ENCODE assay signal across 26 mouse cellular contexts in the genomic region with DNA sequence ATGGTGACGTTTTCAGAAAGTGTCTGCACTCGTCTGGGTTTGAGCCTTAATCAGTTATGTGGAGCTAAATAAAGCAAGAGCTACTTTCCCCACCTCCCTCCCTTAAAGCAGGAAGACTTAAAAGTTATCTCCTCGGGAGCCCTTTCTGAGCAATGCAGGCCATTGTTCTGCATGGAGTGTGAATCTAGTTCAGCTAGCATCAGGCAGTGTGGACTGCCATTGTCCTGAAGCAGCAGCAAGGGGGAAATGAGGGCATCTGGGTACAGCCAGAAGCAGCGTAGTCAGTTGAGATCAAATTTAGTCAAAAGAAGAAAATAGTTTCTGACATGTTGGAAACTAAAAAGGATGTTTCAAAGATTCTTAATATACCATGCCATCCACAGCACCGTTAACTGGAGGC. TPM values are rescaled to one million over a fixed set of nuclear protein-coding genes. Genes with fewer than 3 reads are reported as not detected.
DNase-seq lines count a peak whose midpoint lies in the region; ATAC-seq and TF ChIP-seq lines count a peak whose summit lies in the region.
"Had no signal": no experiment of that assay in that cellular context is flagged by ENCODE, and none has a peak within 500 bp of the region (broad histone marks: within the 10 kb centered on the region; RNA-seq: fewer than 3 reads in every experiment).

No protein-coding gene starts in this region.

- H3K27me3 ChIP-seq in embryonic facial prominence, embryonic 12.5 days: no peaks in the 10 kb centered on the region
- H3K27me3 ChIP-seq in embryonic facial prominence, embryonic 10.5 days (replicated peaks; ENCODE audit: low read depth, poor library complexity, severe bottlenecking): no peaks in the 10 kb centered on the region
- no peaks in the 10 kb centered on the region for H3K27me3 ChIP-seq in heart, embryonic 13.5 days (replicated peaks)
- no peaks in the 10 kb centered on the region for H3K27me3 ChIP-seq in midbrain, embryonic 14.5 days (ENCODE audit: control insufficient read depth, insufficient read depth, low read length)
- no peaks in the 10 kb centered on the region for H3K27me3 ChIP-seq in midbrain, embryonic 15.5 days (replicated peaks)
- H3K27me3 ChIP-seq: hindbrain, embryonic 15.5 days; intestine, embryonic 15.5 days; limb, embryonic 13.5 days; lung, embryonic 15.5 days; neural tube, embryonic 12.5 days had no signal

- 0 out of 2 replicates have a peak overlapping the region, but pooled peaks have one; percentile 18 for H3K27ac ChIP-seq in embryonic facial prominence, embryonic 12.5 days
- H3K27ac ChIP-seq in embryonic facial prominence, embryonic 10.5 days (replicated peaks): no peak overlapping the region
- H3K27ac ChIP-seq in heart, embryonic 13.5 days (replicated peaks): peak overlapping the region; percentile 75
- H3K27ac ChIP-seq in midbrain, embryonic 14.5 days (replicated peaks; ENCODE audit: low read depth, low read length): no peak overlapping the region
- no peak overlapping the region for H3K27ac ChIP-seq in midbrain, embryonic 15.5 days
- H3K27ac ChIP-seq in gastrocnemius, adult 2 months: no peak overlapping the region
- H3K27ac ChIP-seq: hindbrain, embryonic 15.5 days; intestine, embryonic 15.5 days; limb, embryonic 13.5 days; liver, embryonic 14.5 days; lung, embryonic 15.5 days; neural tube, embryonic 12.5 days had no signal

- H3K9me3 ChIP-seq in embryonic facial prominence, embryonic 12.5 days: no peaks in the 10 kb centered on the region
- no peaks in the 10 kb centered on the region for H3K9me3 ChIP-seq in embryonic facial prominence, embryonic 10.5 days
- H3K9me3 ChIP-seq in heart, embryonic 13.5 days: no peaks in the 10 kb centered on the region
- H3K9me3 ChIP-seq in midbrain, embryonic 14.5 days (ENCODE audit: control insufficient read depth, low read length): no peaks in the 10 kb centered on the region
- H3K9me3 ChIP-seq in midbrain, embryonic 15.5 days: no peaks in the 10 kb centered on the region
- H3K9me3 ChIP-seq: G1E; hindbrain, embryonic 15.5 days; intestine, embryonic 15.5 days; limb, embryonic 13.5 days; lung, embryonic 15.5 days; neural tube, embryonic 12.5 days had no signal

- no peak overlapping the region for H3K4me2 ChIP-seq in embryonic facial prominence, embryonic 12.5 days (replicated peaks)
- peak overlapping the region; percentile 20; the same call in 1 of the 2 replicates for H3K4me2 ChIP-seq in heart, embryonic 13.5 days
- H3K4me2 ChIP-seq in midbrain, embryonic 14.5 days (ENCODE audit: low read length): no peak overlapping the region
- no peak overlapping the region for H3K4me2 ChIP-seq in midbrain, embryonic 15.5 days
- H3K4me2 ChIP-seq: hindbrain, embryonic 15.5 days; intestine, embryonic 15.5 days; limb, embryonic 13.5 days; lung, embryonic 15.5 days; neural tube, embryonic 12.5 days had no signal

- no peaks in the 10 kb centered on the region for H3K36me3 ChIP-seq in embryonic facial prominence, embryonic 12.5 days
- peaks cover 8% of the 10 kb centered on the region for H3K36me3 ChIP-seq in embryonic facial prominence, embryonic 10.5 days (replicated peaks)
- H3K36me3 ChIP-seq in heart, embryonic 13.5 days: peaks cover 10% of the 10 kb centered on the region
- H3K36me3 ChIP-seq in midbrain, embryonic 14.5 days (ENCODE audit: control insufficient read depth, insufficient read depth, low read length): 0 out of 2 replicates have a peak, but pooled peaks cover 3% of the 10 kb centered on the region
- H3K36me3 ChIP-seq in midbrain, embryonic 15.5 days (replicated peaks): peaks cover 4% of the 10 kb centered on the region; the same call in 1 of the 2 replicates
- H3K36me3 ChIP-seq: hindbrain, embryonic 15.5 days; intestine, embryonic 15.5 days; neural tube, embryonic 12.5 days had no signal

- intact Hi-C loops in gastrocnemius, adult 2 months (cut with DNase I): no loop called here

- WGBS in embryonic facial prominence, embryonic 12.5 days: 33% methylated on average over 5 of the region's 5 CpGs
- WGBS in embryonic facial prominence, embryonic 10.5 days: 41% methylated on average over 5 of the region's 5 CpGs
- WGBS in heart, embryonic 13.5 days: 17% methylated on average over 5 of the region's 5 CpGs
- 17% methylated on average over 5 of the region's 5 CpGs for WGBS in midbrain, embryonic 14.5 days
- 26% methylated on average over 5 of the region's 5 CpGs for WGBS in midbrain, embryonic 15.5 days

- no peak for ATAC-seq in embryonic facial prominence, embryonic 12.5 days (ENCODE audit: insufficient number of reproducible peaks, insufficient read depth, low FRiP score, low TSS enrichment)
- ATAC-seq in heart, embryonic 13.5 days (ENCODE audit: extremely low read depth, insufficient number of reproducible peaks, low FRiP score, low TSS enrichment): no peak
- no peak for ATAC-seq in midbrain, embryonic 14.5 days (ENCODE audit: low FRiP score, low TSS enrichment)
- ATAC-seq in midbrain, embryonic 15.5 days (replicated peaks): no peak
- ATAC-seq: activated CD4-positive, CD25-positive, alpha-beta regulatory T cell, adult 4 months; intestine, embryonic 15.5 days had no signal

- no peak for TF ChIP-seq CTCF in gastrocnemius, adult 2 months (IDR thresholded peaks at IDR 0.05)

- H3K4me1 ChIP-seq in embryonic facial prominence, embryonic 12.5 days: no peaks in the 10 kb centered on the region
- H3K4me1 ChIP-seq in embryonic facial prominence, embryonic 10.5 days: peaks cover 7% of the 10 kb centered on the region
- H3K4me1 ChIP-seq in heart, embryonic 13.5 days: peaks cover 27% of the 10 kb centered on the region
- no peaks in the 10 kb centered on the region for H3K4me1 ChIP-seq in midbrain, embryonic 14.5 days (ENCODE audit: control insufficient read depth, insufficient read depth, low read length)
- no peaks in the 10 kb centered on the region for H3K4me1 ChIP-seq in midbrain, embryonic 15.5 days
- H3K4me1 ChIP-seq: hindbrain, embryonic 15.5 days; intestine, embryonic 15.5 days; limb, embryonic 13.5 days; lung, embryonic 15.5 days; neural tube, embryonic 12.5 days had no signal

- H3K9ac ChIP-seq in embryonic facial prominence, embryonic 12.5 days: no peak overlapping the region
- no peak overlapping the region for H3K9ac ChIP-seq in heart, embryonic 13.5 days
- no peak overlapping the region for H3K9ac ChIP-seq in midbrain, embryonic 14.5 days (replicated peaks; ENCODE audit: low read length)
- H3K9ac ChIP-seq in midbrain, embryonic 15.5 days: no peak overlapping the region
- H3K9ac ChIP-seq: hindbrain, embryonic 15.5 days; intestine, embryonic 15.5 days; limb, embryonic 13.5 days; liver, embryonic 14.5 days; lung, embryonic 15.5 days; neural tube, embryonic 12.5 days had no signal

- DNase-seq in embryonic facial prominence, embryonic 10.5 days (ENCODE audit: low spot score): no peak
- DNase-seq in heart, adult 18-20 months: no peak
- DNase-seq in midbrain, embryonic 14.5 days: peak; percentile 5
- DNase-seq in gastrocnemius, adult 2 months: no peak
- DNase-seq: adrenal gland, postnatal 14 days; cerebellum, adult 11-12 months; cerebellum, postnatal 14 days; gastrocnemius, postnatal 14 days; kidney, adult 9 months; kidney, postnatal 36 days; lung, postnatal 4 days; right cerebral cortex, postnatal 14 days; spleen, adult 18-20 months; thymus, postnatal 36 days had no signal

- H3K4me3 ChIP-seq in embryonic facial prominence, embryonic 12.5 days: no peak overlapping the region
- no peak overlapping the region for H3K4me3 ChIP-seq in embryonic facial prominence, embryonic 10.5 days
- H3K4me3 ChIP-seq in heart, embryonic 13.5 days: no peak overlapping the region
- H3K4me3 ChIP-seq in midbrain, embryonic 14.5 days (replicated peaks; ENCODE audit: low read depth, low read length): no peak overlapping the region
- H3K4me3 ChIP-seq in midbrain, embryonic 15.5 days: no peak overlapping the region
- H3K4me3 ChIP-seq in gastrocnemius, adult 2 months: no peak overlapping the region
- H3K4me3 ChIP-seq: hindbrain, embryonic 15.5 days; intestine, embryonic 15.5 days; limb, embryonic 13.5 days; lung, embryonic 15.5 days; neural tube, embryonic 12.5 days had no signal

RNA-seq across cellular contexts. Expression of a gene that starts 28.7 kb away (rescaled TPM):
- 6.6 and 7.0 TPM in 2 replicates for polyA plus RNA-seq in embryonic facial prominence, embryonic 12.5 days (2016; fragmentation: Nextera tagmentation; extraction: Ambion mirVana)
- 4.5 and 4.9 TPM in 2 replicates for polyA plus RNA-seq in embryonic facial prominence, embryonic 10.5 days (2016; fragmentation: Nextera tagmentation; extraction: Ambion mirVana)
- 2.8 and 3.7 TPM in 2 replicates for polyA plus RNA-seq in heart, embryonic 13.5 days (2015; fragmentation: Nextera tagmentation; extraction: Ambion mirVana)
- total RNA-seq in heart, adult 18-20 months (2021): 1 to 10 TPM; 4.2 to 6.5 TPM
- polyA plus RNA-seq in midbrain, embryonic 14.5 days (2014; fragmentation: Nextera tagmentation; extraction: Ambion mirVana): 14.7 and 19.9 TPM in 2 replicates
- polyA plus RNA-seq in midbrain, embryonic 15.5 days (2015; fragmentation: Nextera tagmentation; extraction: Ambion mirVana): 22.4 and 22.5 TPM in 2 replicates
- 1 to 10 TPM; 5.5 to 8.5 TPM for total RNA-seq in gastrocnemius, adult 2 months (2021)

RNA-seq across cellular contexts. Expression of a gene that starts 35.2 kb away (rescaled TPM):
- polyA plus RNA-seq in embryonic facial prominence, embryonic 12.5 days (2016; fragmentation: Nextera tagmentation; extraction: Ambion mirVana): not detected in 2 replicates
- polyA plus RNA-seq in embryonic facial prominence, embryonic 10.5 days (2016; fragmentation: Nextera tagmentation; extraction: Ambion mirVana): not detected in 2 replicates
- polyA plus RNA-seq in heart, embryonic 13.5 days (2015; fragmentation: Nextera tagmentation; extraction: Ambion mirVana): not detected in 2 replicates
- not detected for total RNA-seq in heart, adult 18-20 months (2021)
- not detected in 2 replicates for polyA plus RNA-seq in midbrain, embryonic 14.5 days (2014; fragmentation: Nextera tagmentation; extraction: Ambion mirVana)
- not detected in 2 replicates for polyA plus RNA-seq in midbrain, embryonic 15.5 days (2015; fragmentation: Nextera tagmentation; extraction: Ambion mirVana)
- not detected for total RNA-seq in gastrocnemius, adult 2 months (2021)
- total RNA-seq: adrenal gland, postnatal 14 days; gastrocnemius, postnatal 14 days had no signal
- polyA plus RNA-seq: activated CD4-positive, CD25-positive, alpha-beta regulatory T cell, adult 4 months; embryonic facial prominence, embryonic 11.5 days; G1E; hindbrain, embryonic 15.5 days; intestine, embryonic 15.5 days; limb, embryonic 13.5 days; liver, embryonic 14.5 days; lung, embryonic 15.5 days; neural tube, embryonic 12.5 days had no signal

RNA-seq across cellular contexts. Expression of a gene that starts 40.9 kb away (rescaled TPM):
- polyA plus RNA-seq in embryonic facial prominence, embryonic 12.5 days (2016; fragmentation: Nextera tagmentation; extraction: Ambion mirVana): 0.50 and 0.72 TPM in 2 replicates
- polyA plus RNA-seq in embryonic facial prominence, embryonic 10.5 days (2016; fragmentation: Nextera tagmentation; extraction: Ambion mirVana): 0.38 and 0.42 TPM in 2 replicates
- polyA plus RNA-seq in heart, embryonic 13.5 days (2015; fragmentation: Nextera tagmentation; extraction: Ambion mirVana): 0.08 and 0.29 TPM in 2 replicates
- not detected for total RNA-seq in heart, adult 18-20 months (2021)
- polyA plus RNA-seq in midbrain, embryonic 14.5 days (2014; fragmentation: Nextera tagmentation; extraction: Ambion mirVana): 0.84 and 0.89 TPM in 2 replicates
- polyA plus RNA-seq in midbrain, embryonic 15.5 days (2015; fragmentation: Nextera tagmentation; extraction: Ambion mirVana): 0.41 and 0.81 TPM in 2 replicates
- under 1 TPM in 1 of 2 experiments, not detected in 1; 0.08 TPM for total RNA-seq in gastrocnemius, adult 2 months (2021)
- total RNA-seq: adrenal gland, postnatal 14 days; gastrocnemius, postnatal 14 days had no signal

Comparison
In these comparisons a context has a peak if more than half of its experiments do, and no peak if none do; other contexts are left out.
1. H3K27ac ChIP-seq: peak in embryonic facial prominence, embryonic 12.5 days (single experiment) and heart, embryonic 13.5 days (single experiment); none in embryonic facial prominence, embryonic 10.5 days (single experiment), midbrain, embryonic 14.5 days (single experiment), midbrain, embryonic 15.5 days (single experiment) and gastrocnemius, adult 2 months (single experiment).